Mouse (Mus musculus) stomach, embryonic 15.5 days (tissue): ENCODE data around the gene Plekha8. TPM values are rescaled to one million over a fixed set of nuclear protein-coding genes. Genes with fewer than 3 reads are reported as not detected.
A peak's percentile ranks its signal among the peaks of the same experiment; 100 is the strongest.

Source experiments
- ATAC-seq: fragments of 200-750 bp; cut with Nextera tagmentation; 2 replicates; pipeline ENCODE4 v1.8.0; 2017; ENCODE audit warnings: low read depth, moderate number of reproducible peaks, moderate TSS enrichment; ENCODE audit not compliant: insufficient read depth, low FRiP score
- H3K27ac ChIP-seq: fragments of 300-500 bp; sonication (generic); 2 replicates; pipeline ENCODE4 v1.5.1; 2015; ENCODE audit warnings: mild to moderate bottlenecking, inconsistent platforms
- H3K27me3 ChIP-seq: fragments of 300-500 bp; sonication (generic); replicated peaks from 2 replicates; pipeline ENCODE4 v1.6.1; 2015; ENCODE audit warnings: inconsistent platforms
- H3K36me3 ChIP-seq: fragments of 300-500 bp; sonication (generic); 2 replicates; pipeline ENCODE4 v1.6.1; 2015; ENCODE audit warnings: inconsistent platforms
- H3K4me1 ChIP-seq: fragments of 300-500 bp; sonication (generic); 2 replicates; pipeline ENCODE4 v1.6.1; 2015; ENCODE audit warnings: inconsistent platforms
- H3K4me2 ChIP-seq: fragments of 300-500 bp; sonication (generic); 2 replicates; pipeline ENCODE4 v1.6.1; 2015; ENCODE audit warnings: mild to moderate bottlenecking, inconsistent platforms
- H3K4me3 ChIP-seq: fragments of 300-500 bp; sonication (generic); replicated peaks from 2 replicates; pipeline ENCODE4 v1.5.1; 2015; ENCODE audit warnings: inconsistent platforms
- H3K9ac ChIP-seq: fragments of 300-500 bp; sonication (generic); 2 replicates; pipeline ENCODE4 v1.6.1; 2015; ENCODE audit warnings: inconsistent platforms
- H3K9me3 ChIP-seq: fragments of 300-500 bp; sonication (generic); 2 replicates; pipeline ENCODE4 v1.6.1; 2016; ENCODE audit warnings: inconsistent platforms
- WGBS: fragments of 180-500 bp; shearing (Covaris S2); methylation state at CpG from one replicate; pipeline ENCODE4 v1.1.7; 2015; 5-methylcytosine and 5-hydroxymethylcytosine counted together
- polyA plus RNA-seq: library from polyadenylated mRNA; unstranded; fragments of >200 nt; fragmentation: Nextera tagmentation; extraction: Ambion mirVana; gene quantifications from 2 replicates; pipeline ENCODE4 v1.2.1, GENCODE M21; 2015

The Plekha8 gene
- polyA plus RNA-seq: 5.8 and 6.2 TPM in 2 replicates

- H3K4me1 ChIP-seq: peaks cover 6% of the 10 kb centered on the region; the same call in 1 of the 2 replicates
- no peaks in the 10 kb centered on the region for H3K27me3 ChIP-seq
- peak within 1 kb of the TSS; percentile 56 for H3K9ac ChIP-seq
- no peaks in the 10 kb centered on the region for H3K36me3 ChIP-seq
- WGBS: under 1% methylated on average over 49 of the region's 49 CpGs
- H3K4me3 ChIP-seq: peak within 1 kb of the TSS; percentile 65
- no peaks in the 10 kb centered on the region for H3K9me3 ChIP-seq
- peak; percentile 92 for ATAC-seq
- peak within 1 kb of the TSS; percentile 78 for H3K27ac ChIP-seq
- peak within 1 kb of the TSS; percentile 80 for H3K4me2 ChIP-seq
These were observed at the start of gene Plekha8 for GRCm38 (mm10) chr6:54594469-54595329. Gene Plekha8, plus strand, starts transcription at chr6:54595111.

- Histone ChIP-seq H3K36me3 (no peaks in the 10 kb centered on the region), H3K4me1 (no peaks in the 10 kb centered on the region), H3K4me2 (no peak overlapping the region), H3K27ac (no peak overlapping the region), H3K27me3 (no peaks in the 10 kb centered on the region), H3K9me3 (no peaks in the 10 kb centered on the region), H3K4me3 (no peak overlapping the region), H3K9ac (no peak overlapping the region)
- 43% methylated on average over 13 of the region's 13 CpGs for WGBS
- peak; percentile 27; the same call in 1 of the 2 replicates for ATAC-seq
These were observed 46.4 kb upstream of the Plekha8 start for GRCm38 (mm10) chr6:54548314-54549019.

GRCm38 (mm10) chr6:54549311-54549710 lies 45.6 kb upstream of the Plekha8 start:
- ATAC-seq: no peak
- no peaks in the 10 kb centered on the region for H3K4me1 ChIP-seq
- no peaks in the 10 kb centered on the region for H3K27me3 ChIP-seq
- H3K27ac ChIP-seq: no peak overlapping the region
- H3K9me3 ChIP-seq: no peaks in the 10 kb centered on the region
- no peaks in the 10 kb centered on the region for H3K36me3 ChIP-seq
- H3K4me2 ChIP-seq: no peak overlapping the region
- WGBS: 67% methylated on average over 4 of the region's 4 CpGs
- H3K4me3 ChIP-seq: no peak overlapping the region
- no peak overlapping the region for H3K9ac ChIP-seq

DNA sequence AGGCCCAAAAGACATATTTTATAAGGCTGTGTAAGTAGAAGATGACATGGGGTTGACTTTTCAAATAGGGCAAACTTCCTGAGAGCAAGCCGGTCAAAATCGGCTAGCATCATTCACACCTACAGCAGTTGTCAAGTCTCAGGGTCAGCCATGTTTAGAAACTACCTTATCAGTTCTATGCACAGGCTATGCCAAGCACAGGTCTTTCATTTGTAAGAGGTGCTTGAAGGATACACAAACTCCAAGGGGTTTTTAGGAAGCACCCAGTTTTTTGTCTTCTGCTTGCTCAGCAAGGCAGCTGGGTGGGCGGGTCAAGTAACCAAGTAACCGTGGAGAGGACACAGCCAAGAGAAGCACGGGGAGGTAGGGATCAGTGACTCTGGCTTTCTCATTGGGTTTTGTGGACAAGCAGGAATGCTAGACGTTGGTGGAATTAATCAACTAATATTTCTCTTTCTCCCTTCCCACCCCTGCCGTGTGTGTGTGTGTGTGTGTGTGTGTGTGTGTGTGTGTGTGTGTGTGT lies 44.0 kb upstream of the Plekha8 start:
- no peak for ATAC-seq
- no peak overlapping the region for H3K27ac ChIP-seq
- no peak overlapping the region for H3K4me3 ChIP-seq
- no peak overlapping the region for H3K4me2 ChIP-seq
- H3K9me3 ChIP-seq: no peaks in the 10 kb centered on the region
- no peaks in the 10 kb centered on the region for H3K27me3 ChIP-seq
- WGBS: 55% methylated on average over 7 of the region's 7 CpGs
- H3K9ac ChIP-seq: no peak overlapping the region
- H3K4me1 ChIP-seq: 0 out of 2 replicates have a peak, but pooled peaks cover 1% of the 10 kb centered on the region
- no peaks in the 10 kb centered on the region for H3K36me3 ChIP-seq

DNA sequence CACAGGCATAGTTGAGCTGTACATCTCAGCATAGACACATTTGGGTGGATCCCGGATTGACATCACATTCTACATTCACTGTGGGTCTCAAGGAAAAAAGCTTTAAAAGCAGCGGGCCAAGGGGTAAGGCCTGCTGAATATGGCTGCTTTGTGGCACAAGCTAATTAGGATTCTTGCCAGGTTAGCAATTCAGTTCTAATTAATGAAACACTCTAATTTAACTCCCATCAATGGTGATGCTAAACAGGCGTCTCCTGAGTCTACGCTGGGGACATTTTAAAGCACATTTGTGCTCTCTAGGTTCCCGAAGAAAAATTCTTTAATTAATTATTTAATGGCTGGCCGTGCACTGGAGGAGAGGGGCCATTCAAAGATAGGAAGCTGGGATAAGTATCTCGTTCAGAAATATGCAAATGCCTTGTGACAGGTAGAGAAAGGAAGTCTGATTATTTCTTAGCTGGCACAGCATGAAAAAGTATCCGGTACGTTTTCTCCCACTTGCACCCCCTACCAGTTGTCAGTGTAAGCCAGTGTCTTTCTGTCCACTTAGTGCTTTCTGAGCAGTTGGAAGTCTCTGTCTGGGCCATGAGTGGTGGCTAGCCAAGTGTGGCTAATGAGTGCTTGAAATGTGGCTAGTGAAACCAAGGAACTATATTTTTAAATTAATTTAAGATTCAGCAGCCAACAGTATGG lies 42.0 kb upstream of the Plekha8 start:
- Histone ChIP-seq H3K9me3 (no peaks in the 10 kb centered on the region), H3K4me2 (no peak overlapping the region), H3K27me3 (no peaks in the 10 kb centered on the region), H3K36me3 (no peaks in the 10 kb centered on the region), H3K4me3 (no peak overlapping the region), H3K4me1 (0 out of 2 replicates have a peak, but pooled peaks cover 4% of the 10 kb centered on the region), H3K9ac (no peak overlapping the region), H3K27ac (no peak overlapping the region)
- WGBS: 83% methylated on average over 9 of the region's 9 CpGs
- ATAC-seq: no peak

DNA sequence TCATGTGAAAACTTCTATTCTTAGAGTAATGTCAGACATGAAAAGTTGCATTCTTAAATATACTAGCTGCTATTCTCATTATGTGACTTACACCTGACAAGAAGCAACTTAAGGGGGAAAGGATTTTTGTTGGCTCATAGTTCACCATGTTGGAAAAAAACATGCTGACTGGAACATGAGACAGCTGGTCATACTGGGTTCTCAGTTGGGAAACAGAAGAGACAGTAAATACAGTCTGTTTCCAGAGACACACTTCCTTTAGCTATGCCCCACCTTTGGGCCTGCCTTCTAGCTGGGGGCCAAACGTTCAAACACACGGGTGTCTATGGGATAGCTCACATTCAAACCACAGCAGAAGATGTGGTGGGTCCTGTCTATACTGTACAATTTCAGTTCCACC lies 41.3 kb upstream of the Plekha8 start:
- H3K27me3 ChIP-seq: no peaks in the 10 kb centered on the region
- H3K27ac ChIP-seq: no peak overlapping the region
- no peak overlapping the region for H3K4me3 ChIP-seq
- ATAC-seq: no peak
- H3K4me2 ChIP-seq: no peak overlapping the region
- 84% methylated on average over 2 of the region's 2 CpGs for WGBS
- H3K9ac ChIP-seq: no peak overlapping the region
- 0 out of 2 replicates have a peak, but pooled peaks cover 4% of the 10 kb centered on the region for H3K4me1 ChIP-seq
- H3K36me3 ChIP-seq: no peaks in the 10 kb centered on the region
- H3K9me3 ChIP-seq: no peaks in the 10 kb centered on the region

- H3K4me2 ChIP-seq: no peak overlapping the region
- H3K4me3 ChIP-seq: no peak overlapping the region
- 59% methylated on average over 8 of the region's 8 CpGs for WGBS
- no peaks in the 10 kb centered on the region for H3K36me3 ChIP-seq
- H3K4me1 ChIP-seq: 0 out of 2 replicates have a peak, but pooled peaks cover 4% of the 10 kb centered on the region
- ATAC-seq: no peak
- H3K27me3 ChIP-seq: no peaks in the 10 kb centered on the region
- no peak overlapping the region for H3K27ac ChIP-seq
- no peaks in the 10 kb centered on the region for H3K9me3 ChIP-seq
- H3K9ac ChIP-seq: no peak overlapping the region
These were observed 40.4 kb upstream of the Plekha8 start for GRCm38 (mm10) chr6:54554341-54555110.

- Histone ChIP-seq H3K4me1 (0 out of 2 replicates have a peak, but pooled peaks cover 4% of the 10 kb centered on the region), H3K27me3 (no peaks in the 10 kb centered on the region), H3K36me3 (no peaks in the 10 kb centered on the region), H3K9me3 (no peaks in the 10 kb centered on the region), H3K4me3 (no peak overlapping the region), H3K27ac (no peak overlapping the region), H3K9ac (no peak overlapping the region), H3K4me2 (no peak overlapping the region)
- no peak for ATAC-seq
- 37% methylated on average over 1 of the region's 1 CpGs for WGBS
These were observed 39.1 kb upstream of the Plekha8 start for GRCm38 (mm10) chr6:54555816-54556215.

DNA sequence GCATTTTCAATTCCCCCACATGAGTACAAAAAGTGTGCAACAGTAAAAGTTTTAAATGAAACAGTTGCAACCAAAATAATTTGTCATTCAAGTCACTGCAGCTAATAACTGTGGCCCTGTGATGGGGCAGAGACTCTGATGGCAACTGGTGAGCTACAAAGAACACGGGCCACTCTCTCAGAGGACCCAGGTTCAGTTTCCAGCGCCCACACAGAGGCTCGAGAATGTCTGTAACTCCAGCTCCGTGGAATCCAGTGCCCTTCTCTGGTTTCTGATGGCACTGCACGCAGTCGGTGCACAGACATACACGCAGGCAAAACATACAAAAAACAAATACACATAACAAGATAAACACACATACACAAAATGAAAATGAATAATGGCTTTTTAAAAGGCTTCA lies 37.2 kb upstream of the Plekha8 start:
- no peaks in the 10 kb centered on the region for H3K27me3 ChIP-seq
- H3K4me2 ChIP-seq: no peak overlapping the region
- H3K27ac ChIP-seq: no peak overlapping the region
- no peak overlapping the region for H3K9ac ChIP-seq
- no peaks in the 10 kb centered on the region for H3K36me3 ChIP-seq
- 86% methylated on average over 7 of the region's 7 CpGs for WGBS
- 0 out of 2 replicates have a peak, but pooled peaks cover 4% of the 10 kb centered on the region for H3K4me1 ChIP-seq
- H3K9me3 ChIP-seq: no peaks in the 10 kb centered on the region
- ATAC-seq: no peak
- H3K4me3 ChIP-seq: no peak overlapping the region

- WGBS: 59% methylated on average over 7 of the region's 7 CpGs
- H3K27me3 ChIP-seq: no peaks in the 10 kb centered on the region
- H3K27ac ChIP-seq: no peak overlapping the region
- no peak overlapping the region for H3K4me3 ChIP-seq
- H3K36me3 ChIP-seq: no peaks in the 10 kb centered on the region
- H3K9me3 ChIP-seq: no peaks in the 10 kb centered on the region
- 0 out of 2 replicates have a peak, but pooled peaks cover 4% of the 10 kb centered on the region for H3K4me1 ChIP-seq
- no peak overlapping the region for H3K9ac ChIP-seq
- H3K4me2 ChIP-seq: no peak overlapping the region
- no peak for ATAC-seq
These were observed 36.4 kb upstream of the Plekha8 start for GRCm38 (mm10) chr6:54558466-54558865.
